Mouse (Mus musculus): Measurements from ENCODE around the gene N4bp2. TPM values are rescaled to one million over a fixed set of nuclear protein-coding genes. Genes with fewer than 3 reads are reported as not detected.

Gene N4bp2
- polyA plus RNA-seq, 2 experiments: 31.3 to 39.1 TPM

- Histone ChIP-seq H3K9me3 (ENCODE audit: control insufficient read depth, low read length) (no peaks in the 10 kb centered on the region), H3K27me3 (ENCODE audit: control insufficient read depth, insufficient read depth, low read length) (no peaks in the 10 kb centered on the region), H3K4me3 (replicated peaks; ENCODE audit: low read length) (no peak overlapping the region), H3K9ac (ENCODE audit: low read depth, low read length, severe bottlenecking) (no peak overlapping the region), H3K4me2 (replicated peaks; ENCODE audit: low read depth, low read length, severe bottlenecking) (no peak overlapping the region), H3K27ac (replicated peaks; ENCODE audit: low read depth, low read length) (no peak overlapping the region), H3K36me3 (ENCODE audit: control insufficient read depth, insufficient read depth, low read length) (peaks cover 57% of the 10 kb centered on the region), H3K4me1 (ENCODE audit: control insufficient read depth, insufficient read depth, low read length) (no peaks in the 10 kb centered on the region)
- 97% methylated on average over 1 of the region's 1 CpGs for WGBS
- DNase-seq (ENCODE audit: low spot score) (no peak), ATAC-seq (ENCODE audit: low FRiP score, low read depth) (no peak)
- TF ChIP-seq POLR2A (IDR thresholded peaks at IDR 0.05; ENCODE audit: borderline replicate concordance, extremely low read depth, insufficient read depth, insufficient read length): no peak
Measured at GRCm38 (mm10) chr5:65795994-65796298, 32.6 kb downstream of the N4bp2 start.

- Histone ChIP-seq H3K27me3 (ENCODE audit: control insufficient read depth, insufficient read depth, low read length) (no peaks in the 10 kb centered on the region), H3K4me3 (replicated peaks; ENCODE audit: low read length) (no peak overlapping the region), H3K4me1 (ENCODE audit: control insufficient read depth, insufficient read depth, low read length) (no peaks in the 10 kb centered on the region), H3K27ac (replicated peaks; ENCODE audit: low read depth, low read length) (no peak overlapping the region), H3K36me3 (ENCODE audit: control insufficient read depth, insufficient read depth, low read length) (peaks cover 80% of the 10 kb centered on the region), H3K4me2 (replicated peaks; ENCODE audit: low read depth, low read length, severe bottlenecking) (no peak overlapping the region), H3K9ac (ENCODE audit: low read depth, low read length, severe bottlenecking) (no peak overlapping the region), H3K9me3 (ENCODE audit: control insufficient read depth, low read length) (no peaks in the 10 kb centered on the region)
- ATAC-seq (ENCODE audit: low FRiP score, low read depth) (no peak), DNase-seq (ENCODE audit: low spot score) (peak; percentile 23)
- 68% methylated on average over 5 of the region's 5 CpGs for WGBS
- no peak for TF ChIP-seq POLR2A (IDR thresholded peaks at IDR 0.05; ENCODE audit: borderline replicate concordance, extremely low read depth, insufficient read depth, insufficient read length)
Measured at GRCm38 (mm10) chr5:65823601-65824133, 60.3 kb downstream of the N4bp2 start.

GRCm38 (mm10) chr5:65826476-65826875 lies 63.2 kb downstream of the N4bp2 start:
- Histone ChIP-seq H3K9ac (ENCODE audit: low read depth, low read length, severe bottlenecking) (no peak overlapping the region), H3K4me1 (ENCODE audit: control insufficient read depth, insufficient read depth, low read length) (no peaks in the 10 kb centered on the region), H3K36me3 (ENCODE audit: control insufficient read depth, insufficient read depth, low read length) (peaks cover 63% of the 10 kb centered on the region), H3K27me3 (ENCODE audit: control insufficient read depth, insufficient read depth, low read length) (no peaks in the 10 kb centered on the region), H3K4me3 (replicated peaks; ENCODE audit: low read length) (no peak overlapping the region), H3K9me3 (ENCODE audit: control insufficient read depth, low read length) (no peaks in the 10 kb centered on the region), H3K4me2 (replicated peaks; ENCODE audit: low read depth, low read length, severe bottlenecking) (no peak overlapping the region), H3K27ac (replicated peaks; ENCODE audit: low read depth, low read length) (no peak overlapping the region)
- no peak for TF ChIP-seq POLR2A (IDR thresholded peaks at IDR 0.05; ENCODE audit: borderline replicate concordance, extremely low read depth, insufficient read depth, insufficient read length)
- DNase-seq (ENCODE audit: low spot score) (no peak), ATAC-seq (ENCODE audit: low FRiP score, low read depth) (no peak)
- WGBS: 92% methylated on average over 4 of the region's 4 CpGs

GRCm38 (mm10) chr5:65827102-65827501 lies 63.8 kb downstream of the N4bp2 start:
- peaks cover 58% of the 10 kb centered on the region for H3K36me3 ChIP-seq (ENCODE audit: control insufficient read depth, insufficient read depth, low read length)

GRCm38 (mm10) chr5:65828261-65828660 lies 64.9 kb downstream of the N4bp2 start:
- no peak overlapping the region for H3K4me2 ChIP-seq (replicated peaks; ENCODE audit: low read depth, low read length, severe bottlenecking)
- DNase-seq (ENCODE audit: low spot score): no peak
- no peak overlapping the region for H3K27ac ChIP-seq (replicated peaks; ENCODE audit: low read depth, low read length)
- no peaks in the 10 kb centered on the region for H3K27me3 ChIP-seq (ENCODE audit: control insufficient read depth, insufficient read depth, low read length)
- H3K4me3 ChIP-seq (replicated peaks; ENCODE audit: low read length): no peak overlapping the region
- no peaks in the 10 kb centered on the region for H3K9me3 ChIP-seq (ENCODE audit: control insufficient read depth, low read length)
- no peaks in the 10 kb centered on the region for H3K4me1 ChIP-seq (ENCODE audit: control insufficient read depth, insufficient read depth, low read length)
- no peak overlapping the region for H3K9ac ChIP-seq (ENCODE audit: low read depth, low read length, severe bottlenecking)
- TF ChIP-seq POLR2A (IDR thresholded peaks at IDR 0.05; ENCODE audit: borderline replicate concordance, extremely low read depth, insufficient read depth, insufficient read length): no peak
- 82% methylated on average over 5 of the region's 5 CpGs for WGBS
- H3K36me3 ChIP-seq (ENCODE audit: control insufficient read depth, insufficient read depth, low read length): peaks cover 49% of the 10 kb centered on the region
- no peak for ATAC-seq (ENCODE audit: low FRiP score, low read depth)

More at GRCm38 (mm10) chr5:65827102-65827501, 63.8 kb downstream of the N4bp2 start:
- no peak overlapping the region for H3K4me2 ChIP-seq (replicated peaks; ENCODE audit: low read depth, low read length, severe bottlenecking)
- WGBS: 86% methylated on average over 8 of the region's 8 CpGs
- no peak for ATAC-seq (ENCODE audit: low FRiP score, low read depth)
- no peak for DNase-seq (ENCODE audit: low spot score)
- no peak overlapping the region for H3K4me3 ChIP-seq (replicated peaks; ENCODE audit: low read length)
- H3K27me3 ChIP-seq (ENCODE audit: control insufficient read depth, insufficient read depth, low read length): no peaks in the 10 kb centered on the region
- no peak overlapping the region for H3K9ac ChIP-seq (ENCODE audit: low read depth, low read length, severe bottlenecking)
- H3K9me3 ChIP-seq (ENCODE audit: control insufficient read depth, low read length): no peaks in the 10 kb centered on the region
- no peak for TF ChIP-seq POLR2A (IDR thresholded peaks at IDR 0.05; ENCODE audit: borderline replicate concordance, extremely low read depth, insufficient read depth, insufficient read length)
- peak overlapping the region; percentile 19; the same call in 1 of the 2 replicates for H3K27ac ChIP-seq (replicated peaks; ENCODE audit: low read depth, low read length)
- no peaks in the 10 kb centered on the region for H3K4me1 ChIP-seq (ENCODE audit: control insufficient read depth, insufficient read depth, low read length)

- no peak for TF ChIP-seq POLR2A (IDR thresholded peaks at IDR 0.05; ENCODE audit: borderline replicate concordance, extremely low read depth, insufficient read depth, insufficient read length)
- Histone ChIP-seq H3K27me3 (ENCODE audit: control insufficient read depth, insufficient read depth, low read length) (no peaks in the 10 kb centered on the region), H3K9ac (ENCODE audit: low read depth, low read length, severe bottlenecking) (no peak overlapping the region), H3K4me3 (replicated peaks; ENCODE audit: low read length) (no peak overlapping the region), H3K27ac (replicated peaks; ENCODE audit: low read depth, low read length) (no peak overlapping the region), H3K36me3 (ENCODE audit: control insufficient read depth, insufficient read depth, low read length) (peaks cover 43% of the 10 kb centered on the region), H3K4me1 (ENCODE audit: control insufficient read depth, insufficient read depth, low read length) (no peaks in the 10 kb centered on the region), H3K9me3 (ENCODE audit: control insufficient read depth, low read length) (no peaks in the 10 kb centered on the region), H3K4me2 (replicated peaks; ENCODE audit: low read depth, low read length, severe bottlenecking) (no peak overlapping the region)
- 59% methylated on average over 2 of the region's 2 CpGs for WGBS
- ATAC-seq (ENCODE audit: low FRiP score, low read depth) (no peak), DNase-seq (ENCODE audit: low spot score) (no peak)
Measured at GRCm38 (mm10) chr5:65829059-65829458, 65.7 kb downstream of the N4bp2 start.

Data from limb, embryonic 14.5 days (tissue).